Mouse (Mus musculus): Measurements from ENCODE around the gene Kctd11.

- TF ChIP-seq CTCF (IDR thresholded peaks at IDR 0.05; ENCODE audit: borderline replicate concordance, control insufficient read depth, extremely low read depth, insufficient read depth, low read length, poor library complexity) = no peak
- TF ChIP-seq POLR2A (IDR thresholded peaks at IDR 0.05; ENCODE audit: control insufficient read depth, extremely low read depth, insufficient read depth, low read length, poor library complexity) = no peak
Observed at GRCm38 (mm10) chr11:69835326-69835965, 45.8 kb downstream of the Kctd11 start.

All from thymus, adult 2 months (tissue).